In genomic region chr1:133046441-133046931, GRCm38 (mm10) we compare ENCODE assay signal across 8 mouse cellular contexts. TPM values are rescaled to one million over a fixed set of nuclear protein-coding genes. Genes with fewer than 3 reads are reported as not detected.
A peak's percentile ranks its signal among the peaks of the same experiment; 100 is the strongest.
DNase-seq lines count a peak whose midpoint lies in the region; ATAC-seq and TF ChIP-seq lines count a peak whose summit lies in the region.

No protein-coding gene starts in this region.

- peaks cover 59% of the 10 kb centered on the region for H3K27me3 ChIP-seq in E14TG2a.4 (ENCODE audit: insufficient read depth, low read length)
- no peaks in the 10 kb centered on the region for H3K27me3 ChIP-seq in heart, embryonic 11.5 days (ENCODE audit: control insufficient read depth, insufficient read depth, low read length)
- no peaks in the 10 kb centered on the region for H3K27me3 ChIP-seq in stomach, embryonic 16.5 days (ENCODE audit: control insufficient read depth, insufficient read depth, low read length)

- H3K27ac ChIP-seq in heart, embryonic 11.5 days (ENCODE audit: low read depth, low read length): peak overlapping the region; percentile 52
- H3K27ac ChIP-seq in stomach, embryonic 16.5 days (ENCODE audit: low read length): peak overlapping the region; percentile 87

- H3K4me1 ChIP-seq in E14TG2a.4 (replicated peaks; ENCODE audit: low read depth, low read length): peaks cover 59% of the 10 kb centered on the region
- H3K4me1 ChIP-seq in heart, embryonic 11.5 days (ENCODE audit: control insufficient read depth, insufficient read depth, low read length): peaks cover 42% of the 10 kb centered on the region
- peaks cover 26% of the 10 kb centered on the region for H3K4me1 ChIP-seq in stomach, embryonic 16.5 days (ENCODE audit: control insufficient read depth, insufficient read depth, low read length)

- peak overlapping the region; percentile 90 for H3K4me3 ChIP-seq in E14TG2a.4 (replicated peaks; ENCODE audit: low read length)
- peak overlapping the region; percentile 64 for H3K4me3 ChIP-seq in heart, embryonic 11.5 days (ENCODE audit: low read depth, low read length)
- H3K4me3 ChIP-seq in stomach, embryonic 16.5 days (replicated peaks; ENCODE audit: low read length): peak overlapping the region; percentile 80

- peak overlapping the region; percentile 92 for H3K9ac ChIP-seq in heart, embryonic 11.5 days (ENCODE audit: low read depth, low read length)
- H3K9ac ChIP-seq in stomach, embryonic 16.5 days (ENCODE audit: low read length): peak overlapping the region; percentile 94

- H3K9me3 ChIP-seq in E14TG2a.4 (ENCODE audit: low read length): no peaks in the 10 kb centered on the region
- H3K9me3 ChIP-seq in heart, embryonic 11.5 days (replicated peaks; ENCODE audit: control insufficient read depth, low read length): no peaks in the 10 kb centered on the region
- H3K9me3 ChIP-seq in stomach, embryonic 16.5 days (replicated peaks; ENCODE audit: control insufficient read depth, low read length): no peaks in the 10 kb centered on the region

- peak; percentile 31; the same call in 1 of the 2 replicates for ATAC-seq in common myeloid progenitor, adult 5-6 weeks (replicated peaks; ENCODE audit: low read depth, poor library complexity, severe bottlenecking)
- ATAC-seq in heart, embryonic 11.5 days (replicated peaks; ENCODE audit: insufficient number of reproducible peaks, low FRiP score, low TSS enrichment): peak; percentile 46
- ATAC-seq in stomach, embryonic 16.5 days (ENCODE audit: insufficient read depth, low FRiP score): peak; percentile 52

- no peaks in the 10 kb centered on the region for H3K36me3 ChIP-seq in E14TG2a.4 (ENCODE audit: insufficient read depth, low read length)
- H3K36me3 ChIP-seq in heart, embryonic 11.5 days (ENCODE audit: control insufficient read depth, insufficient read depth, low read length): no peaks in the 10 kb centered on the region
- no peaks in the 10 kb centered on the region for H3K36me3 ChIP-seq in stomach, embryonic 16.5 days (ENCODE audit: control insufficient read depth, insufficient read depth, low read length)

- DNase-seq in 416B (ENCODE audit: low read depth): peak; percentile 70
- DNase-seq in kidney, postnatal 25 days: peak; percentile 20 to 50
- DNase-seq in mesoderm, embryonic 11.5 days (ENCODE audit: low read depth, low spot score): peak; percentile 43
- no peak for DNase-seq in adipocyte (ENCODE audit: low spot score)

- H3K4me2 ChIP-seq in heart, embryonic 11.5 days: peak overlapping the region; percentile 65
- peak overlapping the region; percentile 60 for H3K4me2 ChIP-seq in stomach, embryonic 16.5 days (ENCODE audit: low read depth, low read length)

- WGBS in heart, embryonic 11.5 days (ENCODE audit: insufficient replicate concordance): under 1% methylated on average over 37 of the region's 40 CpGs
- under 1% methylated on average over 40 of the region's 40 CpGs for WGBS in stomach, embryonic 16.5 days

- TF ChIP-seq CTCF in E14TG2a.4 (conservative IDR thresholded peaks at IDR 0.05; ENCODE audit: low read length): no peak

RNA-seq across cellular contexts. Expression of gene Pik3c2b, which starts 1.0 kb away (rescaled TPM):
- 1.5 and 2.6 TPM in 2 replicates for total RNA-seq in common myeloid progenitor, adult 5-6 weeks (2017)
- polyA plus RNA-seq in heart, embryonic 11.5 days (2014; fragmentation: Nextera tagmentation; extraction: Ambion mirVana): 7.7 and 10.3 TPM in 2 replicates
- 8.5 and 9.3 TPM in 2 replicates for polyA plus RNA-seq in stomach, embryonic 16.5 days (2015; fragmentation: Nextera tagmentation; extraction: Ambion mirVana)

RNA-seq across cellular contexts. Expression of gene Mdm4, which starts 16.1 kb away (rescaled TPM):
- total RNA-seq in common myeloid progenitor, adult 5-6 weeks (2017): 104 and 113 TPM in 2 replicates
- polyA plus RNA-seq in heart, embryonic 11.5 days (2014; fragmentation: Nextera tagmentation; extraction: Ambion mirVana): 34.4 and 41.2 TPM in 2 replicates
- polyA plus RNA-seq in stomach, embryonic 16.5 days (2015; fragmentation: Nextera tagmentation; extraction: Ambion mirVana): 32.1 and 33.7 TPM in 2 replicates
